Mouse (Mus musculus): ENCODE data around the gene Ecd.

Gene Ecd

GRCm38 (mm10) chr14:20347991-20348541 is at the start of gene Ecd, which contains the start of gene Fam149b:
Ecd (minus strand) TSS chr14:20348121.
Fam149b (plus strand) TSS chr14:20348162.
- no peaks in the 10 kb centered on the region for H3K27me3 ChIP-seq (ENCODE audit: control insufficient read depth, insufficient read depth, low read length, poor library complexity, severe bottlenecking)
- H3K36me3 ChIP-seq (ENCODE audit: control insufficient read depth, insufficient read depth, low read length, poor library complexity, severe bottlenecking): no peaks in the 10 kb centered on the region; the same call in 1 of the 2 replicates
- DNase-seq (ENCODE audit: low read depth, low spot score): peak; percentile 97

GRCm38 (mm10) chr14:20397220-20397619 is 49.3 kb upstream of the Ecd start:
- DNase-seq (ENCODE audit: low read depth, low spot score): no peak

GRCm38 (mm10) chr14:20393205-20393913 is 45.4 kb upstream of the Ecd start, which contains the start of gene Mrps16:
Mrps16 (minus strand) TSS chr14:20393634.
- no peaks in the 10 kb centered on the region for H3K27me3 ChIP-seq (ENCODE audit: control insufficient read depth, insufficient read depth, low read length, poor library complexity, severe bottlenecking)
- DNase-seq (ENCODE audit: low read depth, low spot score): peak; percentile 98

More at GRCm38 (mm10) chr14:20397220-20397619, 49.3 kb upstream of the Ecd start:
- no peaks in the 10 kb centered on the region for H3K27me3 ChIP-seq (ENCODE audit: control insufficient read depth, insufficient read depth, low read length, poor library complexity, severe bottlenecking)
- no peaks in the 10 kb centered on the region for H3K36me3 ChIP-seq (ENCODE audit: control insufficient read depth, insufficient read depth, low read length, poor library complexity, severe bottlenecking)

GRCm38 (mm10) chr14:20392326-20392725 is 44.4 kb upstream of the Ecd start:
- Histone ChIP-seq H3K36me3 (ENCODE audit: control insufficient read depth, insufficient read depth, low read length, poor library complexity, severe bottlenecking) (0 out of 2 replicates have a peak, but pooled peaks cover 2% of the 10 kb centered on the region), H3K27me3 (ENCODE audit: control insufficient read depth, insufficient read depth, low read length, poor library complexity, severe bottlenecking) (no peaks in the 10 kb centered on the region)
- no peak for DNase-seq (ENCODE audit: low read depth, low spot score)

More at GRCm38 (mm10) chr14:20393205-20393913, 45.4 kb upstream of the Ecd start, which contains the start of gene Mrps16:
- 0 out of 2 replicates have a peak, but pooled peaks cover 2% of the 10 kb centered on the region for H3K36me3 ChIP-seq (ENCODE audit: control insufficient read depth, insufficient read depth, low read length, poor library complexity, severe bottlenecking)

GRCm38 (mm10) chr14:20389446-20390079 is 41.6 kb upstream of the Ecd start:
- DNase-seq (ENCODE audit: low read depth, low spot score): no peak
- no peaks in the 10 kb centered on the region for H3K27me3 ChIP-seq (ENCODE audit: control insufficient read depth, insufficient read depth, low read length, poor library complexity, severe bottlenecking)
- H3K36me3 ChIP-seq (ENCODE audit: control insufficient read depth, insufficient read depth, low read length, poor library complexity, severe bottlenecking): peaks cover 2% of the 10 kb centered on the region; the same call in 1 of the 2 replicates

- H3K27me3 ChIP-seq (ENCODE audit: control insufficient read depth, insufficient read depth, low read length, poor library complexity, severe bottlenecking): no peaks in the 10 kb centered on the region
- H3K36me3 ChIP-seq (ENCODE audit: control insufficient read depth, insufficient read depth, low read length, poor library complexity, severe bottlenecking): peaks cover 2% of the 10 kb centered on the region; the same call in 1 of the 2 replicates
- peak; percentile 92 for DNase-seq (ENCODE audit: low read depth, low spot score)
Measured at GRCm38 (mm10) chr14:20388441-20389129, 40.7 kb upstream of the Ecd start, which contains the start of gene Dnajc9. Dnajc9 (minus strand) TSS chr14:20388910.

GRCm38 (mm10) chr14:20379753-20380430 is 32.0 kb upstream of the Ecd start:
- peak; percentile 84 for DNase-seq (ENCODE audit: low read depth, low spot score)
- H3K36me3 ChIP-seq (ENCODE audit: control insufficient read depth, insufficient read depth, low read length, poor library complexity, severe bottlenecking): peaks cover 5% of the 10 kb centered on the region; the same call in 1 of the 2 replicates

GRCm38 (mm10) chr14:20379087-20379640 is 31.2 kb upstream of the Ecd start:
- DNase-seq (ENCODE audit: low read depth, low spot score): peak; percentile 59
- Histone ChIP-seq H3K27me3 (ENCODE audit: control insufficient read depth, insufficient read depth, low read length, poor library complexity, severe bottlenecking) (no peaks in the 10 kb centered on the region), H3K36me3 (ENCODE audit: control insufficient read depth, insufficient read depth, low read length, poor library complexity, severe bottlenecking) (peaks cover 7% of the 10 kb centered on the region; the same call in 1 of the 2 replicates)

More at GRCm38 (mm10) chr14:20379753-20380430, 32.0 kb upstream of the Ecd start:
- no peaks in the 10 kb centered on the region for H3K27me3 ChIP-seq (ENCODE audit: control insufficient read depth, insufficient read depth, low read length, poor library complexity, severe bottlenecking)

GRCm38 (mm10) chr14:20378313-20379061 is 30.6 kb upstream of the Ecd start:
- H3K27me3 ChIP-seq (ENCODE audit: control insufficient read depth, insufficient read depth, low read length, poor library complexity, severe bottlenecking): no peaks in the 10 kb centered on the region
- H3K36me3 ChIP-seq (ENCODE audit: control insufficient read depth, insufficient read depth, low read length, poor library complexity, severe bottlenecking): peaks cover 10% of the 10 kb centered on the region
- peak; percentile 88 for DNase-seq (ENCODE audit: low read depth, low spot score)

- H3K27me3 ChIP-seq (ENCODE audit: control insufficient read depth, insufficient read depth, low read length, poor library complexity, severe bottlenecking): no peaks in the 10 kb centered on the region
- no peak for DNase-seq (ENCODE audit: low read depth, low spot score)
- peaks cover 13% of the 10 kb centered on the region for H3K36me3 ChIP-seq (ENCODE audit: control insufficient read depth, insufficient read depth, low read length, poor library complexity, severe bottlenecking)
Measured at GRCm38 (mm10) chr14:20377112-20377521, 29.2 kb upstream of the Ecd start.

GRCm38 (mm10) chr14:20371854-20372253 is 23.9 kb upstream of the Ecd start:
- Histone ChIP-seq H3K36me3 (ENCODE audit: control insufficient read depth, insufficient read depth, low read length, poor library complexity, severe bottlenecking) (peaks cover 17% of the 10 kb centered on the region), H3K27me3 (ENCODE audit: control insufficient read depth, insufficient read depth, low read length, poor library complexity, severe bottlenecking) (no peaks in the 10 kb centered on the region)
- no peak for DNase-seq (ENCODE audit: low read depth, low spot score)

GRCm38 (mm10) chr14:20370798-20371197 is 22.9 kb upstream of the Ecd start:
- Histone ChIP-seq H3K27me3 (ENCODE audit: control insufficient read depth, insufficient read depth, low read length, poor library complexity, severe bottlenecking) (no peaks in the 10 kb centered on the region), H3K36me3 (ENCODE audit: control insufficient read depth, insufficient read depth, low read length, poor library complexity, severe bottlenecking) (peaks cover 18% of the 10 kb centered on the region)
- peak; percentile 86 for DNase-seq (ENCODE audit: low read depth, low spot score)

- H3K27me3 ChIP-seq (ENCODE audit: control insufficient read depth, insufficient read depth, low read length, poor library complexity, severe bottlenecking): no peaks in the 10 kb centered on the region
- peak; percentile 32 for DNase-seq (ENCODE audit: low read depth, low spot score)
Measured at GRCm38 (mm10) chr14:20368271-20368670, 20.4 kb upstream of the Ecd start.

More at GRCm38 (mm10) chr14:20368271-20368670, 20.4 kb upstream of the Ecd start:
- H3K36me3 ChIP-seq (ENCODE audit: control insufficient read depth, insufficient read depth, low read length, poor library complexity, severe bottlenecking): peaks cover 17% of the 10 kb centered on the region; the same call in 1 of the 2 replicates

Data from splenic B cell, adult 2 months (primary cell).